Mouse (Mus musculus): ENCODE measurements around the gene Ly75.

GRCm38 (mm10) chr2:60267567-60267966 is 115.5 kb downstream of the Ly75 start:
- TF ChIP-seq CTCF (IDR thresholded peaks at IDR 0.05; ENCODE audit: insufficient read depth, low read depth, low read length) (no peak), POLR2A (IDR thresholded peaks at IDR 0.05; ENCODE audit: insufficient read depth, low read depth, low read length) (no peak)

Data from olfactory bulb, adult 2 months (tissue).